Mouse (Mus musculus) embryo, embryonic 11.5 days (tissue): ENCODE data around the gene Minpp1.

Source experiments
- DNase-seq: peaks from one replicate; pipeline ENCODE4 v3.0.0-alpha.2; 2012; ENCODE audit warnings: low read depth, low spot score

The Minpp1 gene

DNA sequence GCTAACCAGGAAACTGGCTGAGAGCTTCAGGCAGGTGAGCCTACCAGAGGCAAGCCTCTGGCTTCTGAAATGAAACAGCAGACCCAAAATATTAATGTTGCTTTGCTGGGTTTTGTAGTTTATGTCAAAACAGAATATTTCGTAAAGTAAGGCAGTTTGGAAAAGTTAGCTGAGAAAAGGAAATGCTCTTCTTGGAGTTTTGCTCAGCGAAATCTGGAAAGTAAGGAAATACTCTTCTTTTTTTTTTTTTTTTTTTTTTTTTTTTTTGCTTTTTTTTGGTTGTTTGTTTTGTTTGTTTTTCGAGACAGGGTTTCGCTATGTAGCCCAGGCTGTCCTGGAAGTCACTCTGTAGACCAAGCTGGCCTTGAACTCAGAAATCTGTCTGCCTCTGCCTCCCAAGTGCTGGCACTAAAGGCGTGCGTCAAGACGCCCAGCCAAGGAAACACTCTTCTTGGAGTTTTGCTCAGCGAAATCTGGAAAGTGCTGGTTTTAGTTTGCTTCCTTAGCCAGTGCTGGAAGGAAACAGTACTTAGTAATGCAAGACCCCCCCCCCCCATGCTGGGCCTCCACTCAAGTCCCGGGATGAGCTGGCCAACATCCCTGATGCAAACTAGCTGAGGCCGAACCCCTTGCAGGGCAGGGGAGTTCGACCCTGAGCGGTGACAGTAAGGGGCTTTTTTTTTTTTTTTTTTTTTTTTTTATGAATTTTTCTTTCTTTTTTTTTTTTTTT lies 3.8 kb downstream of the Minpp1 start:
- DNase-seq = no peak

- DNase-seq = no peak
Observed at GRCm38 (mm10) chr19:32490976-32491375, 5.4 kb downstream of the Minpp1 start.

GRCm38 (mm10) chr19:32492339-32492738 lies 6.8 kb downstream of the Minpp1 start:
- DNase-seq = no peak

DNA sequence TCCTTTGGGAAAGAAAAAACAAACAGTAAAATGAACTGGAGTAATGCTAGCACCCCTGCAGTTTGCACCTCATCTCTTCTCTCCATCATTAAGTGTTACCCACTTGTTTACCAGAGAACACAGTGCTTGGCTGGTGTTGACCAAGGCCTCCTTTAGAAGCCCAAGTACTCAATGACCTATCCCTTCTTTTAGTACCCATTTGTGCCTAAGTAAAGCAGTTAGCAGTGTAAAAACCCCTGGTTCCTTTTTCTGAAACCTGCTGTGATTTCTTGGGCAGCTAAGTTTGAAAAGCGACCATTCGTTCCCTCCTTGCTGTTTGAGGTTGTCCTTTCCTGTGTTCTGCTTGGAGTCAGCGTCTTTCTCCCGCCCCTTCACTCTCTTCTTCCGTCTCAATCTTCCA lies 7.4 kb downstream of the Minpp1 start:
- no peak for DNase-seq

- no peak for DNase-seq
Observed at GRCm38 (mm10) chr19:32493471-32493870, 7.9 kb downstream of the Minpp1 start.

- DNase-seq = no peak
Observed at GRCm38 (mm10) chr19:32494611-32495010, 9.0 kb downstream of the Minpp1 start.

DNA sequence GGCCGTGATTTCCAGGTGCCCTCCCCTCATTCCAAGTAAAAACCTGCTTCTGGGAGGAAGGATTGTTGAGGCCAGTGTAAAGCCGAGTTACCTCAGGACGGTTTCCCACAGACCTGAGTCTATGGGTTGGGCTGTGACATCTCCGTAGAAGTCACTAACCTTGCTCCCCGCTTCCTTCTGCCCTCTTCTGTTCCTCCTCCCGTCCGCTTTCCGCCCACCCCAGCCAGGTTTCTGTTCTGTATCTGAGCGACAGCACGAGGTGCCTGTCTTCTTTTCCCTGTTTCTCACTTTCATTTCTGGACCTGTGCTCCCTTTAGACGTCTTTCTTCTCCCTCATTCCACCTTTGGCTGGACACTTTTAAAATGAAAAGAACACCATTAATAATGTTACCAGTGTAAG lies 9.5 kb downstream of the Minpp1 start:
- DNase-seq = no peak

DNA sequence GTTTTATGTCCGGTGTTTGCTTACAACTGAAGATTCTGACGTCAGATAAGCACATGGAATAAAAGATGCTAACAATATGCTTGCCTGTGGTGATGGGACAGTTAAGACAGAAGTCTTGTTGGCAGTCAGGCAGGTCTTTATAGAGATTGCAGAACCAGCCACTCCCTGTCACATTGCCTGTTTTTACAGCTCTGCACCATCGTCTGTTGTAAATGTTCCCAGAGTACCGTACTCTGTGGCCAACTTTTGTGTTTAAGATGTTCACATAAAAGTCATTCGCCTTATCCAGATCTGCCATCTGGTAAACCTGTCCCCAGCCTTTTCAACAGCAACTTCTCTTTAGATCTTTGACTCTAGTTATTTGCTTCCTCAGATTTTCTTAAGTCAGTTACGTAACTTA lies 11.8 kb downstream of the Minpp1 start:
- DNase-seq = no peak

DNA sequence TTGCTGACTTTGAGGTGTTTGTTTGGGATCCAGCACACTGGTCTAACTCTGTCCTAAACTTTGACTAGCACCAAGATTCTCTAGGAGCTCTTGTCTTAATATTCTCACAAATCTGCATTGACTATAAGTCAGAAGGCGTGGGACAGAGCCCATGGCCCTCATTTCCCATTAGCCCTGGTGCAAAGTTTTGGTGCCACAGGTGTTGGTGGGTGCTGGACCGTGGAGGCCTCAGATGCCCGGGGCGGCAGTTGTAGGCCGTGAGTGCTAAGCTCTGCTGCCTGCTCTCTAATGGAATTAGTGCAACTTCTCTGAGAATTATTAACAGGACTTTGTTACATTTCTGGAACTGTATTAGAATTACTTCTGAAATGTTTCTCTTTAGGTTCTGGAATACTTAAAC lies 12.4 kb downstream of the Minpp1 start:
- no peak for DNase-seq

DNA sequence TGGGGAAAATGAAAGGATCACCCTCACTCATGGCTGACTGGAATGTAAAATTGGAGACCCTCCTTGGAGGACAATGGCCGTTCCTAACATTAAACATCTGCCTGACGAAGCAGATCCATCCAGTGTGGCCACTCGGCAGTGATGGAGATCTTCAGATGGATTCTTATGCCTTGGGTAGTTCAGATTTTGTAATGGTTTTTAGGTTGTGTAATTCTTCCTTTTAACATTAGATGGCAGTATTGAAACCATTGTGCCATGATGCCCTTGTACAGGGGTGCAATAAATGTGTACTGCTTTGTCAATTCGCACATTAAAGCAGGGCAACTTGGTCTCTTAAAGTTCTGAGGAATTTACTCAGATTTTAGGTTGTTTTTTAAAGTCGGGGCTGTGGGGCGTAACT lies 15.8 kb downstream of the Minpp1 start:
- no peak for DNase-seq

GRCm38 (mm10) chr19:32506081-32506480 lies 20.5 kb downstream of the Minpp1 start:
- no peak for DNase-seq

- DNase-seq = no peak
Observed at GRCm38 (mm10) chr19:32506514-32506913, 20.9 kb downstream of the Minpp1 start.

DNA sequence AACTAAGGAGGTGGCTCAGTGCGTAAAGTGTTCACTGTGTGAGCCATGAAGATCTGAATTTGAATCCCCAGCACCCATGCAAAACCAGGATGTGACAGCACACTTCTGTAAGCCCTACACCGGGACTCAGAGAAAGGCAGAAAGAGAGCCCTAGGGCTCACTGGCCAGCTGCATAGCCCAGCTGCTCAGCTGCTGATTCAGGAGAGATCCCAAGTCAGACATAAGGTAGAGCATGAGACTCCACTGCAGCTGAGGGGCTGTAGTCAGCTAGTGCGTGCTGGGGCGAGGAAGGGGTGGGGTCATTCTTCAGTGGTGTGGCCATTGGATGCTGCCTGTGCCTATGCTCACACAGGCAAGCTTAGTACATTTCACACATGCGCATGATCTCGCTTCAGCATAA lies 21.5 kb downstream of the Minpp1 start:
- DNase-seq = no peak

DNA sequence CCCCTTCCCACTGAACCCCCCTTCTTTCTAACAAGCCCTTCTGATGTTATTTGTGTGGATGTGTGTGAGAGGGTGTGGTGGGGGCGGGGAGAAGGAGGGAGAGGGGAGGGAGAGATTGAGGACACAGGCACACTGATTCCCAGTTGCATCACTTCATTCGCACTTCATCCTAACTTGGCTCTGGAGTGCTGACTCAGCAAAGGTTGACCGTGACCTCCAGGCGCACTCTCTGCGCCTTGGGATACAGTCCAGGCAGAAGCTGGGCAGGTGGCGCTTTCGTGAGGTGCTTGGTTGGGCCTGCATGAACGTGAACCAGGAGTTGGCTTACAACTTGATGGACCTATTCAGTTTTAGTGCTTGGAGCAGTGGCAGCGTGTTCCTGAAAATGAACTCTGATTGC lies 22.0 kb downstream of the Minpp1 start:
- no peak for DNase-seq

DNA sequence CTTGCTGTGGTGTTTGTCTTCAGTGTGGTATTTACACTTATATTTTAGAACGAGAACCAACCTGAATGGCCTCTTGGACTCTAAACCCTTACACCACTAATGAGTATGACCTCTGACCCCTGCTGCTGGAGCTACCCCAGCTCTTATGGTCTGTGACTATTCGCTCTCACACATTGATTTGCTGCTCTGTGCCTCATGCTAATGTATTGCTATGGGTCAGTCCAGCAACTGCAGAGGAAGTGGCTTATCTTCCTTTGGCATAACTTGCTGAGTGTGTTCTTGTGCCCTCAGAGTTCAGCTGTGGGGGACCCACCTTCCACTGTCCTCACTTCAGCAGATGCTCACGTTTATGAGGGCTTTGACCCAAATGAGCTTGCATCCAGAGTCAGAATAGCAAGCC lies 24.7 kb downstream of the Minpp1 start:
- no peak for DNase-seq

- DNase-seq = no peak
Observed at GRCm38 (mm10) chr19:32510962-32511361, 25.4 kb downstream of the Minpp1 start.

- no peak for DNase-seq
Observed at GRCm38 (mm10) chr19:32512518-32512917, 26.9 kb downstream of the Minpp1 start.

DNA sequence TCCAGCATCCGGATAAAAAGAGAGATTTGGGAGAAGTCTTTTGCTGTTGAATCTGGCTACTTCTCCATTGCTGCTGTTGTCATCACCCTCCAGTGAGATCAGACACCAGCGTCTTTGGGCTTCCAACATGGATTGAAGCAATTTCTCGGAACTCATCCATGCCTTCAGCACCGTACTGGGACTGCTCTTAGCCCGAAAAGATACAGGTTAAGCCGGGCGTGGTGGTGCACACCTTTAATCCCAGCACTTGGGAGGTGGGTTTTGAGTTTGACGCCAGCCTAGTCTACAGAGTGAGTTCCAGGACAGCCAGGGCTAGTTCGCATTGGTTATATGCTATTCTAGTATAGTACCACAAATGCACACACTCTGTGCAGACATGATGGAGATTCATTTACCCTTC lies 31.0 kb downstream of the Minpp1 start:
- no peak for DNase-seq

GRCm38 (mm10) chr19:32521446-32521845 lies 35.9 kb downstream of the Minpp1 start:
- DNase-seq = no peak

DNA sequence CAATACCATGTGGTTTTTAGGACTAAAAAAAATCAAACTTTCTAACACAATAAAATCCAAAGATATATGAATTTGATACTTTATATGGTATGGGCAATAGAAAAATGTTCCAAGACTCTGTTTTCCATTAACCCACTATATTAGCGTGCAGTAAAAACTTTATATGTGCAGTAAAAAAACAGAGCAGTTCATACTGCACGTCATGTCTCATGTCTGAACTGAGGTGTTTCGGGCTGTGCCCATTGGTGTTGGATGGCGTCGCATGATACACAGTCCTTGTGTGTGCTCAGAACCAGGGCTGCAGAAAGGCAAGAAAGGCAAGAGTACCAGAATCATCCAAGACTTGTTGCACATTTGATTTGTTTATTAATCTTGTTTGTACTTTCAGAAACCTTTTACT lies 36.7 kb downstream of the Minpp1 start:
- DNase-seq = no peak

- no peak for DNase-seq
Observed at GRCm38 (mm10) chr19:32522753-32523307, 37.3 kb downstream of the Minpp1 start.

- no peak for DNase-seq
Observed at GRCm38 (mm10) chr19:32523769-32524515, 38.4 kb downstream of the Minpp1 start.

DNA sequence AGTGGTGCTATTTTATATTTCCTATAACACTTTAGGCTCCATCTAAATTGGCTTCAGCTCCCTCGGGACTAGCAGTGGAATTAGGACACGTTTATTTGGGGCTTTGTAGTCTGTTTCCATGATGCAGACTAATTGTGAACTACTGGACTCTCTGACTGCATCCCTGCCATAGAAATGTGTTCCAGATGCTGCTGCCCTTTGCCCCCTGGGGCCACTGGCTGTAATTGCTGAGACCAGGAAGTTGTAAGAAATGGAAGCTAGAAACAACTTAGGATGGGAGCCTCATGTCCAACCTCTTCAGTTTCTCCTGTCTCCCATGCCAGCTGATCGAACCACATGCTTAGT lies 38.9 kb downstream of the Minpp1 start:
- no peak for DNase-seq
